Mouse (Mus musculus): Measurements from ENCODE around the gene Notch2. TPM values are rescaled to one million over a fixed set of nuclear protein-coding genes. Genes with fewer than 3 reads are reported as not detected.
A peak's percentile ranks its signal among the peaks of the same experiment; 100 is the strongest.

Notch2 gene
- polyA plus RNA-seq, 1 experiment = 24.9 TPM

- Histone ChIP-seq H3K4me1 (replicated peaks; ENCODE audit: control insufficient read depth, insufficient read depth, low read length) (peaks cover 3% of the 10 kb centered on the region), H3K4me3 (ENCODE audit: control insufficient read depth, insufficient read depth, low read length) (no peak overlapping the region), H3K27me3 (ENCODE audit: control insufficient read depth, insufficient read depth, low read length) (no peaks in the 10 kb centered on the region), H3K27ac (ENCODE audit: control insufficient read depth, insufficient read depth, low read length) (no peak overlapping the region), H3K36me3 (ENCODE audit: control insufficient read depth, insufficient read depth, low read length) (no peaks in the 10 kb centered on the region)
- no peak for TF ChIP-seq POLR2A (IDR thresholded peaks at IDR 0.05; ENCODE audit: control insufficient read depth, extremely low read depth, insufficient read depth, low read length, poor library complexity)
- no peak for TF ChIP-seq CTCF (IDR thresholded peaks at IDR 0.05; ENCODE audit: borderline replicate concordance, control insufficient read depth, extremely low read depth, insufficient read depth, low read length, poor library complexity)
- 87% methylated on average over 9 of the region's 9 CpGs for WGBS
- DNase-seq = no peak
These were observed 7.3 kb downstream of the Notch2 start for GRCm38 (mm10) chr3:98020431-98021229.

- Histone ChIP-seq H3K4me1 (replicated peaks; ENCODE audit: control insufficient read depth, insufficient read depth, low read length) (peaks cover 17% of the 10 kb centered on the region), H3K27ac (ENCODE audit: control insufficient read depth, insufficient read depth, low read length) (no peak overlapping the region), H3K27me3 (ENCODE audit: control insufficient read depth, insufficient read depth, low read length) (no peaks in the 10 kb centered on the region), H3K36me3 (ENCODE audit: control insufficient read depth, insufficient read depth, low read length) (no peaks in the 10 kb centered on the region), H3K4me3 (ENCODE audit: control insufficient read depth, insufficient read depth, low read length) (no peak overlapping the region)
- TF ChIP-seq CTCF (IDR thresholded peaks at IDR 0.05; ENCODE audit: borderline replicate concordance, control insufficient read depth, extremely low read depth, insufficient read depth, low read length, poor library complexity) (no peak), POLR2A (IDR thresholded peaks at IDR 0.05; ENCODE audit: control insufficient read depth, extremely low read depth, insufficient read depth, low read length, poor library complexity) (no peak)
- DNase-seq = no peak
- WGBS = 80% methylated on average over 13 of the region's 13 CpGs
These were observed 11.0 kb downstream of the Notch2 start for GRCm38 (mm10) chr3:98024288-98024848.

GRCm38 (mm10) chr3:98025521-98025920, 12.2 kb downstream of the Notch2 start:
- no peak overlapping the region for H3K4me3 ChIP-seq (ENCODE audit: control insufficient read depth, insufficient read depth, low read length)

GRCm38 (mm10) chr3:98025921-98026880, 12.9 kb downstream of the Notch2 start:
- no peaks in the 10 kb centered on the region for H3K36me3 ChIP-seq (ENCODE audit: control insufficient read depth, insufficient read depth, low read length)
- H3K27ac ChIP-seq (ENCODE audit: control insufficient read depth, insufficient read depth, low read length) = no peak overlapping the region
- H3K4me1 ChIP-seq (replicated peaks; ENCODE audit: control insufficient read depth, insufficient read depth, low read length) = peaks cover 23% of the 10 kb centered on the region
- DNase-seq = no peak
- no peaks in the 10 kb centered on the region for H3K27me3 ChIP-seq (ENCODE audit: control insufficient read depth, insufficient read depth, low read length)
- TF ChIP-seq POLR2A (IDR thresholded peaks at IDR 0.05; ENCODE audit: control insufficient read depth, extremely low read depth, insufficient read depth, low read length, poor library complexity) (no peak), CTCF (IDR thresholded peaks at IDR 0.05; ENCODE audit: borderline replicate concordance, control insufficient read depth, extremely low read depth, insufficient read depth, low read length, poor library complexity) (no peak)
- H3K4me3 ChIP-seq (ENCODE audit: control insufficient read depth, insufficient read depth, low read length) = no peak overlapping the region
- 64% methylated on average over 10 of the region's 10 CpGs for WGBS

More at GRCm38 (mm10) chr3:98025521-98025920, 12.2 kb downstream of the Notch2 start:
- no peak for DNase-seq
- H3K36me3 ChIP-seq (ENCODE audit: control insufficient read depth, insufficient read depth, low read length) = no peaks in the 10 kb centered on the region
- peaks cover 20% of the 10 kb centered on the region for H3K4me1 ChIP-seq (replicated peaks; ENCODE audit: control insufficient read depth, insufficient read depth, low read length)
- 33% methylated on average over 14 of the region's 14 CpGs for WGBS
- no peak overlapping the region for H3K27ac ChIP-seq (ENCODE audit: control insufficient read depth, insufficient read depth, low read length)
- TF ChIP-seq POLR2A (IDR thresholded peaks at IDR 0.05; ENCODE audit: control insufficient read depth, extremely low read depth, insufficient read depth, low read length, poor library complexity) = no peak
- no peak for TF ChIP-seq CTCF (IDR thresholded peaks at IDR 0.05; ENCODE audit: borderline replicate concordance, control insufficient read depth, extremely low read depth, insufficient read depth, low read length, poor library complexity)
- H3K27me3 ChIP-seq (ENCODE audit: control insufficient read depth, insufficient read depth, low read length) = no peaks in the 10 kb centered on the region

GRCm38 (mm10) chr3:98027371-98027774, 14.0 kb downstream of the Notch2 start:
- 53% methylated on average over 3 of the region's 3 CpGs for WGBS
- Histone ChIP-seq H3K27me3 (ENCODE audit: control insufficient read depth, insufficient read depth, low read length) (no peaks in the 10 kb centered on the region), H3K4me3 (ENCODE audit: control insufficient read depth, insufficient read depth, low read length) (no peak overlapping the region), H3K4me1 (replicated peaks; ENCODE audit: control insufficient read depth, insufficient read depth, low read length) (peaks cover 28% of the 10 kb centered on the region), H3K27ac (ENCODE audit: control insufficient read depth, insufficient read depth, low read length) (0 out of 2 replicates have a peak overlapping the region, but pooled peaks have one; percentile 23), H3K36me3 (ENCODE audit: control insufficient read depth, insufficient read depth, low read length) (no peaks in the 10 kb centered on the region)
- no peak for DNase-seq
- TF ChIP-seq POLR2A (IDR thresholded peaks at IDR 0.05; ENCODE audit: control insufficient read depth, extremely low read depth, insufficient read depth, low read length, poor library complexity) (no peak), CTCF (IDR thresholded peaks at IDR 0.05; ENCODE audit: borderline replicate concordance, control insufficient read depth, extremely low read depth, insufficient read depth, low read length, poor library complexity) (no peak)

GRCm38 (mm10) chr3:98028072-98028471, 14.7 kb downstream of the Notch2 start:
- Histone ChIP-seq H3K4me1 (replicated peaks; ENCODE audit: control insufficient read depth, insufficient read depth, low read length) (peaks cover 28% of the 10 kb centered on the region), H3K4me3 (ENCODE audit: control insufficient read depth, insufficient read depth, low read length) (no peak overlapping the region), H3K36me3 (ENCODE audit: control insufficient read depth, insufficient read depth, low read length) (no peaks in the 10 kb centered on the region), H3K27me3 (ENCODE audit: control insufficient read depth, insufficient read depth, low read length) (no peaks in the 10 kb centered on the region), H3K27ac (ENCODE audit: control insufficient read depth, insufficient read depth, low read length) (no peak overlapping the region)
- TF ChIP-seq POLR2A (IDR thresholded peaks at IDR 0.05; ENCODE audit: control insufficient read depth, extremely low read depth, insufficient read depth, low read length, poor library complexity) (no peak), CTCF (IDR thresholded peaks at IDR 0.05; ENCODE audit: borderline replicate concordance, control insufficient read depth, extremely low read depth, insufficient read depth, low read length, poor library complexity) (no peak)
- WGBS = 83% methylated on average over 4 of the region's 4 CpGs
- DNase-seq = no peak

Data from thymus, adult 2 months (tissue).